Mouse (Mus musculus) lung, embryonic 14.5 days (tissue): Measurements from ENCODE around the gene Pigu. TPM values are rescaled to one million over a fixed set of nuclear protein-coding genes. Genes with fewer than 3 reads are reported as not detected.
A peak's percentile ranks its signal among the peaks of the same experiment; 100 is the strongest.

Experiments used
- ATAC-seq: fragments of 200-750 bp; cut with Nextera tagmentation; 2 replicates; pipeline ENCODE4 v1.8.0; 2017; ENCODE audit warnings: mild to moderate bottlenecking, moderate TSS enrichment, moderate library complexity; ENCODE audit not compliant: insufficient read depth
- DNase-seq: peaks from one replicate; pipeline ENCODE4 v3.0.0-alpha.2; 2015
- H3K27ac ChIP-seq: fragments of 300-500 bp; sonication (generic); 2 replicates; pipeline ENCODE4 v1.5.1; 2014; ENCODE audit warnings: low read depth, mild to moderate bottlenecking, moderate library complexity
- H3K27me3 ChIP-seq: fragments of 300-500 bp; sonication (generic); 2 replicates; pipeline ENCODE4 v1.6.1; 2014; ENCODE audit warnings: low read length, control low read depth; ENCODE audit not compliant: insufficient read depth
- H3K36me3 ChIP-seq: fragments of 300-500 bp; sonication (generic); 2 replicates; pipeline ENCODE4 v1.6.1; 2014; ENCODE audit warnings: control low read depth; ENCODE audit not compliant: insufficient read depth
- H3K4me1 ChIP-seq: fragments of 300-500 bp; sonication (generic); 2 replicates; pipeline ENCODE4 v1.6.1; 2014; ENCODE audit warnings: antibody characterized with exemption, control low read depth; ENCODE audit not compliant: insufficient read depth
- H3K4me2 ChIP-seq: fragments of 300-500 bp; sonication (generic); 2 replicates; pipeline ENCODE4 v1.6.1; 2014; ENCODE audit warnings: mild to moderate bottlenecking
- H3K4me3 ChIP-seq: fragments of 300-500 bp; sonication (generic); 2 replicates; pipeline ENCODE4 v1.5.1; 2014; ENCODE audit warnings: low read depth, low read length
- H3K9ac ChIP-seq: fragments of 300-500 bp; sonication (generic); 2 replicates; pipeline ENCODE4 v1.6.1; 2014
- H3K9me3 ChIP-seq: fragments of 300-500 bp; sonication (generic); 2 replicates; pipeline ENCODE4 v1.6.1; 2016; ENCODE audit warnings: low read depth, low read length, control low read depth
- CTCF ChIP-seq: IDR thresholded peaks from 2 replicates; pipeline ENCODE4 v1.5.1; 2016; ENCODE audit warnings: antibody characterized with exemption, low read depth
- WGBS: fragments of 180-500 bp; shearing (Covaris S2); extraction: QIAGEN DNeasy Blood & Tissue Kit; methylation state at CpG from one replicate; pipeline ENCODE4 v1.1.7; 2014; 5-methylcytosine and 5-hydroxymethylcytosine counted together
- polyA plus RNA-seq: library from polyadenylated mRNA; unstranded; fragments of >200 nt; fragmentation: Nextera tagmentation; extraction: Ambion mirVana; gene quantifications from 2 replicates; pipeline ENCODE4 v1.2.1, GENCODE M21; 2014

The Pigu gene
- polyA plus RNA-seq = 52.0 and 54.0 TPM in 2 replicates

DNA sequence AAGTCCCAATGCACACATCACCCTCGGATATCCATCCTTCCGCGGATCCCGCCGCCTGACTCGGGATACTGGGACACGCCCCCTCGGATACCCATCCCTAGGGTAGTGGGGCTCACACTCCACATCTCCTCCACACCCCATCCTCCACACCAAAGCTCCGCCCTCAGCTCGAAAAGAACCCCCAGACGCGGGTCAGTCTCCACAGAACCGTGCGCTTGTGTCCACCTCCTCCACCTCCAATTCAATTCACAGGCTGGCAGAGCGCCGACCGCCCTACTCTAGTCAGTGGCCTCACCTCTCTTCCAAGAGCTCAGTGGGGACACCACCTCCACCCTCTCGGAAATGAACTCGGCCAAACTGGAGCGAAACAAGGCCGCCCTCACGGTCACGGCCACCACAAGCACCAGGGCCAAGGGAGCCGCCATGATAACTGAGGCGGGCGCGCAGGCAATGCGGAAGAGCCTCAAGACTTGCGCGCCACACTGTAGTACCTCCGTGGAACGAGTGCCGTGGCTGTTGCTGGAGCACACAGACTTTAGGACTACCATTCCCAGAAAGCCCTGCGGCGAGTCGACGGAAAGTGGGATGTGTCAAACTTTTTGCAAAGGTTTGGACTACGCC lies at the start of gene Pigu:
Pigu (minus strand) TSS at position 460 of the 621 bp plus-strand sequence.
- H3K36me3 ChIP-seq = no peaks in the 10 kb centered on the region
- peak within 1 kb of the TSS; percentile 79 for H3K4me3 ChIP-seq
- H3K4me2 ChIP-seq = peak within 1 kb of the TSS; percentile 79
- DNase-seq = peak; percentile 98
- H3K9ac ChIP-seq = peak within 1 kb of the TSS; percentile 74
- under 1% methylated on average over 38 of the region's 38 CpGs for WGBS
- H3K27ac ChIP-seq = peak within 1 kb of the TSS; percentile 65; the same call in 1 of the 2 replicates
- no peaks in the 10 kb centered on the region for H3K27me3 ChIP-seq
- no peaks in the 10 kb centered on the region for H3K9me3 ChIP-seq
- no peaks in the 10 kb centered on the region for H3K4me1 ChIP-seq
- peak; percentile 99 for ATAC-seq
- no peak for TF ChIP-seq CTCF

DNA sequence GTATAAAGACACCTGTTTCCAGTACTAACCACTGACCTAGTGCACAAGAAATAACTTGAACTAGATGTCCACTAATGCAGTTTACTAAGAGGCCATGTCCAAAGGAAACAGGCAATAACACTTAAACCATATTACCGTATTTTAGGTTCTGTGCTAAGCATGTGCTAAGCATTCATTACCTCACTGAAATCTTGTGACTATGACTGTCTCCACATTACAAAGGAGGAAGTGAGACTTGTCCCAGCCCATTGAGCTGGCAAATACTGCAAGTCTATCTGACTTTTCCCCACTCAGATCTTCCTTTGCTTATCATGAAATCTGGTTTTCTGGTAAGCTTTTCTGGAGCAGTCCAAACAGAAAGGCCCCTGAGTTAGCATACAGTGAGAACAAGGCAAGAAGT lies 47.4 kb upstream of the Pigu start:
- DNase-seq = no peak

DNA sequence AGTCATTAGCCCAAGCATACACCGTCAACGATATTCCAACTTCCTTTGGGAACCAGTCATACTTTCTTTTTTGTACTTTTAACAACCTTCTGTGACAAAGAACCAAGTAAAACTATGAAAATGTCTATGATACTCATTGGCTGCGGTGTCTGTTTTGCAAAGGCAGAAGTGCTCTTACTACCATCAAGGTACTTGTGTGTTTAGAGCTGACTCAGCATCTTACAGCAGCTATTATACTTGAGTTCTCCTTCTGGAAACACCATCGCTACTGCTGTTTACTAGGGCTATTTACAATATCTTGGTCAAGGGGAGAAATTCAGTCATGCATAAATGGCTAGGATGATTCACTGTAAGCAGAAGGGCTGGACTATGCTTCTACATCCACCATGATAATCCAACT lies 44.7 kb upstream of the Pigu start:
- TF ChIP-seq CTCF = no peak
- ATAC-seq (no peak), DNase-seq (no peak)
- H3K36me3 ChIP-seq = peaks cover 61% of the 10 kb centered on the region
- no peak overlapping the region for H3K27ac ChIP-seq
- no peak overlapping the region for H3K9ac ChIP-seq
- no peaks in the 10 kb centered on the region for H3K4me1 ChIP-seq
- WGBS = 94% methylated on average over 4 of the region's 4 CpGs
- no peaks in the 10 kb centered on the region for H3K27me3 ChIP-seq
- no peak overlapping the region for H3K4me3 ChIP-seq
- H3K4me2 ChIP-seq = no peak overlapping the region
- no peaks in the 10 kb centered on the region for H3K9me3 ChIP-seq

More for the DNA sequence above, 47.4 kb upstream of the Pigu start:
- H3K27me3 ChIP-seq = no peaks in the 10 kb centered on the region
- H3K4me1 ChIP-seq = no peaks in the 10 kb centered on the region
- H3K36me3 ChIP-seq = peaks cover 74% of the 10 kb centered on the region
- WGBS = 95% methylated on average over 1 of the region's 1 CpGs
- no peak for TF ChIP-seq CTCF
- no peak for ATAC-seq
- no peak overlapping the region for H3K4me3 ChIP-seq
- H3K9ac ChIP-seq = no peak overlapping the region
- H3K9me3 ChIP-seq = no peaks in the 10 kb centered on the region
- H3K4me2 ChIP-seq = no peak overlapping the region
- no peak overlapping the region for H3K27ac ChIP-seq

DNA sequence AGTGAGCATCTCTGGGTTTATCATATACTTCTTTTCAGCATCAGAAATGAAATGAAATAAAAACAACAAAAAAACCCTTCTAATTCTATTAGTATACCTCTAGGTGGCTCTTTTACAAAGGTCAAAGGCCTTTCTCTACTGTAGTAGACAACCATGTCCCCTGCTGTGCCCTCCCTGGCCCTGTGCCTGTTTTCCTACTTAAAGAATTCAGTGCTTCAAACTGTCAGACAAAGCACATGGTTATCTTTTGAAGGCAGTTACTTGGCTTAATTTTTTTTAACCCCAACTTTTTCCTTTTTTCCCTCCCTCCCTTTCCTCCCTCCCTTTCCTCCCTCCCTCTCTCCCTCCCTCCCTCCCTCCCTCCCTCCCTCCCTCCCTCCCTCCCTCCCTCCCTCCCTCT lies 43.0 kb upstream of the Pigu start:
- H3K9me3 ChIP-seq = no peaks in the 10 kb centered on the region
- DNase-seq (no peak), ATAC-seq (no peak)
- no peak overlapping the region for H3K27ac ChIP-seq
- no peak overlapping the region for H3K9ac ChIP-seq
- H3K4me1 ChIP-seq = no peaks in the 10 kb centered on the region
- H3K36me3 ChIP-seq = peaks cover 55% of the 10 kb centered on the region
- no peak overlapping the region for H3K4me3 ChIP-seq
- no peak overlapping the region for H3K4me2 ChIP-seq
- TF ChIP-seq CTCF = no peak
- no peaks in the 10 kb centered on the region for H3K27me3 ChIP-seq

DNA sequence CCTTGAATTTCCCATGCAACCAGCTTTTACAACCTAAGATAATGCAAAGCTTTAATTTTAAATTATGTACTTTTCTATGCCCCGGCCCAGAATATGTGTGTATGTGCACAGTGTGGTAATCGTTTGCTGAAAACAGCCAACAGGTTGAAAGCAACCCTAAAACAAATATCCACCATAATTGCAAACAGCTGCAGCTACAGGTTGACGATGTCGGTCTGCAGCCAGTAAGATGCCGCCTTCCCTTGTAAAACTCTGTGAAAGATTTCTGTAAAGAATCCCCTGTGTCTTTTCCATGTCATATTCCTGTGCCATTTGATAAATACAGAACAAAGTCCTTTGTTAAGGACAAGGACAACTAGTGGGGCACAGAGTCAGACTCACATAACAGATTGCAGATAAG lies 37.4 kb upstream of the Pigu start:
- Histone ChIP-seq H3K4me1 (no peaks in the 10 kb centered on the region), H3K9ac (no peak overlapping the region), H3K27ac (no peak overlapping the region), H3K4me3 (no peak overlapping the region), H3K27me3 (no peaks in the 10 kb centered on the region), H3K36me3 (peaks cover 50% of the 10 kb centered on the region), H3K4me2 (no peak overlapping the region), H3K9me3 (no peaks in the 10 kb centered on the region)
- 83% methylated on average over 5 of the region's 5 CpGs for WGBS
- DNase-seq (no peak), ATAC-seq (no peak)
- TF ChIP-seq CTCF = no peak

DNA sequence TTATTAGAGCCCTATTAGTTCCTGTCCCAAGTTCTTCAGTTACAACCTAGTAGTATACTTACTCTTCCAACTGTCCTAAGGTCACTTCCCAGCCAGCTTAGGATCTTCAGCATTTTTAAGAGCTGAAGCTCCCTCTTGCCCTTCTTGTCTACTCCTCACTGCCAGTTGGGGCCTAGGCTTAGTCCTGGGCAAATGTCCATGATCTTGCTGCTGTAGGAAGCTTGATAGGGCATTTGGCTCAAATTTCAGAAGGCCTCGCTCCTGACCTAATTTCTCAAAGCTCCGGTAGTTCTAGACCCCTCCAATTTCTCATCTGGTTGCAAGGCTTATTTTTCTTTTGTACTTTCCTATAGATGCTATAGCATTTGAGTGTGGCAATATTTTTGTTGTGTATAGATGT lies 31.3 kb upstream of the Pigu start:
- Histone ChIP-seq H3K27ac (no peak overlapping the region), H3K9me3 (no peaks in the 10 kb centered on the region), H3K4me3 (no peak overlapping the region), H3K27me3 (no peaks in the 10 kb centered on the region), H3K36me3 (peaks cover 28% of the 10 kb centered on the region), H3K4me2 (no peak overlapping the region), H3K9ac (no peak overlapping the region), H3K4me1 (no peaks in the 10 kb centered on the region)
- TF ChIP-seq CTCF = no peak
- 70% methylated on average over 2 of the region's 2 CpGs for WGBS
- DNase-seq = no peak
- no peak for ATAC-seq

DNA sequence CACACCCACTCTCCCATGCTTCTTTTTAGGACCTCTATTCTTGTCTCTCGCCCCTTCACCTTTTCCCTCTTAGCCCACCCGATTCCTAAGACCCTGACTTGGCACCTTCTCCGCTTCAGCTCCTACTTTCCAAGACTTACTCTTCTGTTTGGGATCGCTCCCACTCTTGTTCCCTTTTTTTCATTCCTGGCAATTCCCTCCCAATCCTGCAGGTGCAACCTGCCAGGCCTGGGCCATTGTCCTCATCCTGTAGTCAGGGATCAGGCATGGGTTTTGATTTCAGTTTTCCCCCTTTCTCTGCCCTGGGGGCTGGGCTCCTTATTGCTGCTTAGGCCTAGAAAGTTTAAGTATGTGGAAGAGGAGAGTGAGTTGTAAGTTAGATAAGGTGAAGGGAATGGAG lies 29.8 kb upstream of the Pigu start:
- no peak overlapping the region for H3K27ac ChIP-seq
- H3K4me3 ChIP-seq = no peak overlapping the region
- no peak overlapping the region for H3K4me2 ChIP-seq
- H3K27me3 ChIP-seq = no peaks in the 10 kb centered on the region
- 0 out of 2 replicates have a peak, but pooled peaks cover 4% of the 10 kb centered on the region for H3K4me1 ChIP-seq
- H3K9ac ChIP-seq = no peak overlapping the region
- H3K9me3 ChIP-seq = no peaks in the 10 kb centered on the region
- 63% methylated on average over 4 of the region's 4 CpGs for WGBS
- DNase-seq (no peak), ATAC-seq (no peak)
- peaks cover 25% of the 10 kb centered on the region for H3K36me3 ChIP-seq
- TF ChIP-seq CTCF = no peak
